Mouse (Mus musculus): Measurements from ENCODE around the gene Tgfbr3l.

DNA sequence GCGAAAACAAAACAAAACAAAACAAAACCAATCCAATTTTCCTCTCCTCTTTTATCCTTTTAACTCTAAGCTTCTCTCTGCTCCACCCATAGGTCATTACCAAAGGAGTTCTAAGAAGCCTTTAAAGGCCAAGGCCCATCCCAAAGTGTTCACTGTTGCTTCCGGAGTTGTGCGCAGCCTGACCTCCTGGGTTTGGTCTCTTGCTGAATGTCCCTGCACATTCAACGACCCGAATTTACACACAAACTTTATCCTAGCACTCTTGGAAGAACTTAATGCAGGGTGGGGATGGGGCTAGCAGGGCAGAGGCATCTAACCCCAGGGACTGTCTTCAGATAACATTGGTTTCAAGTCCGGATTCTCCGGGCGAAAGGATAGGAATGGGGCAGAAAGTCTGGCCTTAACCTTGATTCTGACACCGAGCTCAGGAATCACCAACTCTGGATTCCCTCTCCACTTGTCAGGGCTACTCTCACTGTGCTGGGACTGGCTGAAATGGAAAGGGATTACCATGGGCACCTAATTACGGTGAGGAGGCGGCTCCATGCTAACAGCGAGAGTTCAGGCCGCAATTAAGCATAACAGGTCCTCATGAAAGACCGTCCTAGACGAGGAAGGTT, 10.1 kb upstream of the Tgfbr3l start:
- no peak for TF ChIP-seq CTCF (IDR thresholded peaks at IDR 0.05; ENCODE audit: control insufficient read depth, insufficient read depth, insufficient replicate concordance, low read depth, low read length)
- TF ChIP-seq POLR2A (IDR thresholded peaks at IDR 0.05; ENCODE audit: control insufficient read depth, low read depth, low read length) = no peak

Measured in testis, adult 2 months (tissue).